ENCODE assay signal across 8 mouse cellular contexts in genomic region chr3:31094531-31095178, GRCm38 (mm10). TPM values are rescaled to one million over a fixed set of nuclear protein-coding genes. Genes with fewer than 3 reads are reported as not detected.
DNase-seq lines count a peak whose midpoint lies in the region; ATAC-seq lines count a peak whose summit lies in the region.

Gene Skil (plus strand): TSS chr3:31095058.

- peak; percentile 66 for ATAC-seq in CD4-positive, CD25-positive, alpha-beta regulatory T cell, adult 4 months
- ATAC-seq in heart, embryonic 15.5 days (replicated peaks; ENCODE audit: insufficient number of reproducible peaks, insufficient read depth, low FRiP score, low read depth) = peak; percentile 95
- peak; percentile 93 for ATAC-seq in liver, embryonic 15.5 days (ENCODE audit: insufficient read depth)
- ATAC-seq in neural tube, embryonic 12.5 days (ENCODE audit: low FRiP score, low read depth) = peak; percentile 94

- H3K4me3 ChIP-seq in forebrain, embryonic 10.5 days = peak within 1 kb of the TSS; percentile 96
- H3K4me3 ChIP-seq in heart, embryonic 15.5 days = peak within 1 kb of the TSS; percentile 90
- peak within 1 kb of the TSS; percentile 81 for H3K4me3 ChIP-seq in liver, embryonic 15.5 days (replicated peaks)
- peak within 1 kb of the TSS; percentile 96 for H3K4me3 ChIP-seq in neural tube, embryonic 12.5 days

- no peaks in the 10 kb centered on the region for H3K9me3 ChIP-seq in forebrain, embryonic 10.5 days
- H3K9me3 ChIP-seq in heart, embryonic 15.5 days (replicated peaks) = no peaks in the 10 kb centered on the region
- H3K9me3 ChIP-seq in liver, embryonic 15.5 days (replicated peaks) = no peaks in the 10 kb centered on the region
- no peaks in the 10 kb centered on the region for H3K9me3 ChIP-seq in neural tube, embryonic 12.5 days

- under 1% methylated on average over 103 of the region's 109 CpGs for WGBS in forebrain, embryonic 10.5 days
- under 1% methylated on average over 50 of the region's 109 CpGs for WGBS in heart, embryonic 15.5 days
- 0% methylated on average over 61 of the region's 109 CpGs for WGBS in liver, embryonic 15.5 days (ENCODE audit: insufficient replicate concordance)
- WGBS in neural tube, embryonic 12.5 days = under 1% methylated on average over 89 of the region's 109 CpGs

- H3K36me3 ChIP-seq in forebrain, embryonic 10.5 days (replicated peaks) = peaks cover 21% of the 10 kb centered on the region
- H3K36me3 ChIP-seq in heart, embryonic 15.5 days = no peaks in the 10 kb centered on the region
- no peaks in the 10 kb centered on the region for H3K36me3 ChIP-seq in liver, embryonic 15.5 days (replicated peaks)
- H3K36me3 ChIP-seq in neural tube, embryonic 12.5 days = 0 out of 2 replicates have a peak, but pooled peaks cover 3% of the 10 kb centered on the region

- DNase-seq in c-Kit-negative CD71-positive TER-119-positive erythroid progenitor cells, embryonic 14.5 days (ENCODE audit: low read depth, low spot score) = peak; percentile 75
- DNase-seq in forebrain, embryonic 10.5 days (ENCODE audit: extremely low spot score, low spot score) = peak; percentile 90
- peak; percentile 97 to 99 for DNase-seq in kidney, postnatal 36 days
- DNase-seq in telencephalon, adult 2 months (ENCODE audit: low read depth, low spot score) = peak; percentile 71

- H3K27me3 ChIP-seq in forebrain, embryonic 10.5 days (ENCODE audit: poor library complexity, severe bottlenecking) = peaks cover 22% of the 10 kb centered on the region
- H3K27me3 ChIP-seq in heart, embryonic 15.5 days = no peaks in the 10 kb centered on the region
- H3K27me3 ChIP-seq in liver, embryonic 15.5 days = peaks cover 10% of the 10 kb centered on the region
- H3K27me3 ChIP-seq in neural tube, embryonic 12.5 days (replicated peaks) = no peaks in the 10 kb centered on the region

- peak within 1 kb of the TSS; percentile 98 for H3K27ac ChIP-seq in forebrain, embryonic 10.5 days
- peak within 1 kb of the TSS; percentile 100 for H3K27ac ChIP-seq in heart, embryonic 15.5 days
- peak within 1 kb of the TSS; percentile 94 for H3K27ac ChIP-seq in liver, embryonic 15.5 days (replicated peaks)
- peak within 1 kb of the TSS; percentile 99 for H3K27ac ChIP-seq in neural tube, embryonic 12.5 days

- H3K4me1 ChIP-seq in forebrain, embryonic 10.5 days = peaks cover 51% of the 10 kb centered on the region
- peaks cover 22% of the 10 kb centered on the region for H3K4me1 ChIP-seq in heart, embryonic 15.5 days (replicated peaks)
- H3K4me1 ChIP-seq in liver, embryonic 15.5 days (replicated peaks) = peaks cover 50% of the 10 kb centered on the region
- peaks cover 20% of the 10 kb centered on the region for H3K4me1 ChIP-seq in neural tube, embryonic 12.5 days

- H3K4me2 ChIP-seq in heart, embryonic 15.5 days = peak within 1 kb of the TSS; percentile 79
- H3K4me2 ChIP-seq in liver, embryonic 15.5 days = peak within 1 kb of the TSS; percentile 99
- peak within 1 kb of the TSS; percentile 71 for H3K4me2 ChIP-seq in neural tube, embryonic 12.5 days (replicated peaks)

- H3K9ac ChIP-seq in heart, embryonic 15.5 days = peak within 1 kb of the TSS; percentile 90
- peak within 1 kb of the TSS; percentile 88 for H3K9ac ChIP-seq in liver, embryonic 15.5 days
- H3K9ac ChIP-seq in neural tube, embryonic 12.5 days = peak within 1 kb of the TSS; percentile 98

RNA-seq across cellular contexts. Expression of gene Skil, which starts in this region (rescaled TPM):
- 10 to 100 TPM; 60.4 to 66.0 TPM for polyA plus RNA-seq in CD4-positive, CD25-positive, alpha-beta regulatory T cell, adult 4 months (2017; shearing (Covaris generic))
- polyA plus RNA-seq in forebrain, embryonic 10.5 days (2016; fragmentation: Nextera tagmentation; extraction: Ambion mirVana) = 24.2 and 25.5 TPM in 2 replicates
- 12.3 and 13.2 TPM in 2 replicates for polyA plus RNA-seq in heart, embryonic 15.5 days (2015; fragmentation: Nextera tagmentation; extraction: Ambion mirVana)
- polyA plus RNA-seq in liver, embryonic 15.5 days (2015; fragmentation: Nextera tagmentation; extraction: Ambion mirVana) = 4.3 TPM in 2 replicates
- polyA plus RNA-seq in neural tube, embryonic 12.5 days (2016; fragmentation: Nextera tagmentation; extraction: Ambion mirVana) = 51.6 and 54.4 TPM in 2 replicates

Comparison
In these comparisons a context has a peak if more than half of its experiments do, and no peak if none do; other contexts are left out.
1. Peak in every context shown above with its lines: DNase-seq, ATAC-seq, H3K4me3 ChIP-seq and H3K27ac ChIP-seq.